Mouse (Mus musculus) T-helper 2 cell (primary cell): ENCODE measurements at regions not wholly inside any gene's neighbourhood (a gene's known extent, or its start where the extent isn't known, plus 50 kb on each side); places are given as distances from the start of the nearest gene placed in this dataset.

Experiments
- in situ Hi-C: fragments of 300-600 bp; cut with MboI, MseI; formaldehyde crosslinking; loops from one replicate; pipeline ENCODE4 v1.15.1; 2025; ENCODE audit warnings: high pct_unique_total_duplicates

DNA sequence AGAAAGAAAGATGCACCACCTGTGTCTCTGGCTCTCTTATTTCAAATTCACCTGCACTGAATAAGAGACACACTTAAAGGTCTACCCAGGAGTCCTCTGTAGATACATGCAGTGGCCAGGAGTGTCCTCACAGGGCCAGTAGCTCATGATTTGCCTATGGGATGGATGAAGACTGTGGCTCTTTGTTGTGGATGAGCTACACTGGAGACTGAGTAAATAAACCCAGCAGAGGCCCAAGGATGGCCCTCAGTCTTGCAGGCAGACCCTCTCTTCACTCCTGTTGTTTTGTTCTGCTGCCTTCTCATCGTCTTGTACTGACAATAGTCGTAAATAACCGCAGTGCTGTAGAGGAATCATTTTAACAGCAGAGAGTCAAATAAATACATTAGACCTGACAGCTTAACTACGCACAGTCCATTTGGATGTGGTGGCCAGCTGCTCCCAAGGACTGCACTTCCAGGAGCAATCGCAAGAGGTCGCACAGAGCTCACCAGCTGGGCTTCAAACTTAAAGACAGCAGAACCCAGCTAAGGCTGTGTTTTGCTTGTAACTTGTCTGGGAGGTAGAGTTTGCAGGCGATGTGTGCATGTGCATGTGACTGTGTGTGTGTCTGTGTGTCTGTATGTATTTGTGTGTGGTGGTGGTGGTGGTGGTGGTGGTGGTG, 328.6 kb upstream of the Camk1g start:
- in situ Hi-C loops, result no loop called here

DNA sequence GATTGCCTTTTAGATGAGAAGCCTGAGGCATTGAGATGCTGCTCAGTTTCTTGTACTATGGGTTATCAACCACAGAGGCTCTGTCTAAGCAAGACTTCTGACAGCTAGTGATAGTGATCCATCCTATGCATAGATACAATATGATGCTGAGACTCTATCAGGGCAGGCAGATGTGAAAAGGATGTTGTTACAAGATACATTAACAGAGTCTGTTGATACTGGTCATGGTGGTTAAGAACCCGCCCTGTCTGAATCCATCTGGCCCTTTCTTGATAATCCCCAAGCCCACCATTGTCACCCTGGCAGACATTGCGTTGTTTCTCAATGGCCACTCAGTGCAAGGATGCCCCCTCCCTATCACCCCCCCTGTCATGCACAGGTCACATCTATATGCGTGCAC, 327.8 kb upstream of the Camk1g start:
- in situ Hi-C loops, result no loop called here

DNA sequence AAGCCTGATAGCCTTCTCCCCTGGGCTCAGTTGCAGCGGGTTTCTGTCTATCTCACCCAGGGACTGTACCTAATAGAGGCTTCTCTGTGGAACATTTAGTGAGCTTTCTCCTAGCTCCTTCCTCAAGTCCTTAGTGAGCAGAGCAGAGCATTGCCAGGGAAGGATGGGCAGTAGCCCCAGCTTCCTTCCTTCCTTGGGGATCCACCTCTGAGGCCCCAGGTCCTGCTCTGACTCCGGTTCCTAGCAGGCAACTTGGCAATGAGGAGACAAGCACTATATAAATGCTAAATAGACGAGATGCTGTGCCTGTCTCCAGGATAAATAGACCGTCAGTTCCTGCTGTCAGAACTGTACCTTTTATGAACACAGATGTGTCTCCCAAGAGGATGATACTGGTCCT, 326.9 kb upstream of the Camk1g start:
- in situ Hi-C loops, result no loop called here

DNA sequence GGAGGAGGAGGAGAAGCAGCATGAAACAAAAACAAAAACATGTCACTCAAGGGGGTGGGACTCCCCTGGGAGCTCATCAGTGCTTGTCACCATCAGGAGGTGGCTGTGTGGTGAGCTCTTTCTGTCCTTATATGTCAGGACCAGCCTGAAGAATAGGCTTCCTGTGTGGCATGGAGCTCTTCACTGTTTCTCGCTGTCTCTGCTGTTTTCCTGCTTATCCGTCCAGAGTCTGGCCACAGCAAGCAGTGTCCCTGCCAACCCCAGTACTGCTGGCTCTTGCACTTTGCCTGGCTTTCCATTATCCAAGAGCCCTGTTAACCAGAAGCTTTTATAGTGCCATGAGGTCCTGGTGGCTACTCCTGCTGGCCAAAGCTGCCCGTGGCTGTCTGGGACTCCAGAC, 322.9 kb upstream of the Camk1g start:
- in situ Hi-C loops, result no loop called here

DNA sequence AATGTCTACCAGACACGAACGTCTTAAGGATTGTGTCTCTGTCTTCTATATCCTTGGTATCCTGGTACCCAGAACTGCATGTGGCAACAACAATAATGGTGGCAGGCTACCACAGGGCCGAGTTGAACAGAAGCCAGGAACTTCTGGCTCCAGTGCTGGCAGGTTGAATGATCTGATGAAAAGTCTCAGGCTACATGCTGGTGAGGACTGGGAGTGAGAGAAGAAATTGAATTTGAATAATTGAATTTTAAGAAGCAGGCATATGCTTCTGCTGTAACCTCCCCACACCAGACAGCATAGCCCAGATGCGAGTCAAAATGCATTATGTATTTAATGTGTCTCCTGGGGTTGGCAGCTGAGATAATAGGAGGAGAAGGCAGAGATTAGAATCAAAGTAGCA, 319.5 kb upstream of the Camk1g start:
- in situ Hi-C loops, result no loop called here

DNA sequence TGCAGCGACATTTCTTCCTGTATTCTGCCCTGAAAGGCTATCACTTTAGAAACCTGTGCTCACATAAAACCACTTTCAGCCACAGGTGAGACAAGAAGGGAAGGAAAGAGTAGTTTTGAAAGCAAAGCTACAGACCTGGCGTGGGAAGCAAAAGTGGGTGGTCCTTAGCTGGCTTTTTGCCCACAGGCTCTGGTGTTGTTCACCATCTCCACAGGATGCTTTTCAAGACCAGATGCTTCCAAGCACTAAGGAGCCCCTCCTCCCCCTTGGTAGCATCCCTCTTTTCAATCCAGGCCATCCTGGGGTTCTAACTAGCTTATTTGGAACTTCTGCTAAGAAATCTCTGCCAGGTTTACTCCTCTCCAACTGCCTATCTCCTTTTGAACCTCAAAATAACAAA, 312.8 kb upstream of the Camk1g start:
- in situ Hi-C loops, result no loop called here

DNA sequence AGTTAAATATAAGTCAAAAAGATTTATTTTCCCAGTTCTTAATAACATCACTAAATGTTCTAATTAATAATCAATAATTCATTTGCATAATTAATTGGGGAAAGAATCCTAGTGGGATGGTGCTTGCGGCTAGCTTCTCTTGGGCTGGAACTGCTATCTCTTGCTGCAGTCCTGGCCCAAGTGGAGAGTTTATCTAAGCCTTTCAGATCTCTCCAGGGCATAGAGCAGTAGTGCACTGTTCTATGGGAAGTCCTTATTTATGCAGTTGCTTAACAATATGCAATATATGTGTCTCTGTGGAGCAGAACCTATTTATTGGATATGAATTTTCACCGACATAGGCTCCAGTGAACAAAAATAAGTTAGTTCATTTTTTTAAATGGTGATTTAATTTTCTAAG, 308.4 kb upstream of the Camk1g start:
- in situ Hi-C loops, result no loop called here

DNA sequence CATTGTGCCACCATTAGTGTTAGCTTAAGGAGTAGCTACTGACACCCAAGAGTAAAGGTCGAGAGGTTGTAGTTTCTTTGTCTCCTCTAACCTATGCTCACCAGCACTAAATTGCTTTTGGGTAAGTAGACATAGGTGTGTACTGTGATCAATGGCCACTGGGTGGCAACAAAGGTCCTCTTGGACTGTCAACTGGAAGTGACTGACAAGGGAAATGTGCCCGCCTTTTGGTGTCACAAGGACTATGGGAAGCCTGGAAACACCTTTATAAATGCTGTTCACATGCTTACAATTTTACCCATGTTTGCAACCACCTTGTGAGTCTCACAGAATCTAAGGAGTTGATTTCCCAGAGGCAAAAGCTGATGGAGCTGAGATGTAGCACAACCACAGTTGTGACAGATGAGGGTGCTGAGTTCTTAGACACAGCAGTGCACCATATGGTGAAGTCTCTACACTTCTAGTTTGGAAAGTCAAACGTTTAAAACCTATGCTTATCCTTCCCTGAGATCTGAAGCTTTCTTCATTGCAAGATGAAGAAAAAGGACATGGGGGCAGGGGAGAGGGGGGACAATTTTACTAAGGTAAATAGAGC, 303.2 kb upstream of the Camk1g start:
- in situ Hi-C loops, result no loop called here

DNA sequence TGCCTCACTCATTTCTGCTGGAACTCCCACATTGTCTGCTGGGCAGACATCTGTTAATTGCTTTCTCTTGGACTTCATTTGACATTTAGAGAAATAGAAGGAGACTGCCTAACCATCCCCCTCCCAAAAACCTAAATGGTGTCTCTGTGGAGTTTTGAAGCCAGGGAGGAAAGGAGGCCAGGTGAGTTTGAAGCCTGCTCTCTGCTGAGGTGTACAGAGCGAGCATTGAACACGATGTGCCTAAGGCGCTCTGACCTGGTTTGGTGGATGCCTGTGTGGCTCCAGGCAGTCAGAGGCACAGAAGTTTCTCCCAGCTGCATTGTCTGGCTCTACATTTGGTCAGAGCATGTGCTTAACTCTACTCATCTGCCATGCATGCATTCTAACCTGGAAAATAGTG, 302.6 kb upstream of the Camk1g start:
- in situ Hi-C loops, result no loop called here

DNA sequence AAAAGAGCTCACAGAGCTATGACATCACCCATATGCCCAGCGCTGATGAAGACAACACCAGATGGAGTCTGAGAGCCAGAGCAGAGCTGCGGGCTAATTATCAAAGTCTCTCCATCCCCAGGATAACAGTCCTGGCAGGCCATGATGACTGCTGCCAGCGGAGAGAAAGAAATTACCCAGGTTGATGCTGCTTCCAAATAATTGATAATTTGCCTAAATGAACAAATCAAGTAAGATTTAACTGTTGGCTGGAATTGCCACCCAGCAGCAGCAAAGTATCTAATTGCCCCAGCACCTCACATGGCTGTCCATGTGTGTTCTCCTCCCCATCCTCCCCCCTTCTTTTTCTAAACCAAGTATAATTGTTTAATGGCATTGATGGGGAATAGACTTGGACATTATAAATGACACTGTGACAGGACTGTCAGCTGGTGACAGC, 301.7 kb upstream of the Camk1g start:
- in situ Hi-C loops, result no loop called here

DNA sequence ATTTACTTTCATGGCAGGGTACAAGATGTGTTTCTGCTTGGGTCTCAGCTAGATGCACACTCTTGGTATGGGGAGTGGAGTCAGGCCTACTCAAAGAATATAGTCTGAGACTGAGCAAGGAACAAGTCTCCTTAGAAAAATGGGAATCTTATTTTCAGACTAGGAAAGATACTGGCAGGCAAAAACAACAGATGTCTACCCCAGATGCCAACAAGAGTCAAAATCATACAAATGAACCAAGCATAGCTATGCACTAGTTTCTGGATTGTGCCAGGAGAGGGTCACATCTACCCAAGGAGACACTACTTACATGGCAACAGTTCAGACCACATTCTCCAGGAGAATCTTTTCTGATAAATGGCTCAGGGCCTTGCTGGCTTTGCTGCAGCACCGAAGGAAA, 300.9 kb upstream of the Camk1g start:
- in situ Hi-C loops, result no loop called here

DNA sequence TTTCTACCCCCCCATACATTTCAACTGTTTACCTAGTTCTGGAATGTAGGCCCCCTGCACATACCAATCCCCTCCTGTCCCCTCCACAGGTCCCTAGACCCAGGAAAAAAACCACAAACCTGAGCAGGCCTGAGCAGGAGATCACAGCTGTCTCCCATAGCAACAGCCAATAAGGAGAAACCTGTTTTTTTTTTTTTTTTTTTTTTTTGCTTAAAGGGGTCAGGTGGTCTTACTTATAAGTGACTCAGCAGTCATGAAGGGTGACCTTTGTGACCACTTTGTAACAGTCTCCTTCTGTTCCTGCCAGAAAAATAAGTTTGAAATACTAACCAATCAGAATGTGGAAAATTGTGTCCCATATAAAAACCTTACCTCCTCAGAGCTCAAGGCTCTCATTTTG, 299.9 kb upstream of the Camk1g start:
- in situ Hi-C loops, result no loop called here

DNA sequence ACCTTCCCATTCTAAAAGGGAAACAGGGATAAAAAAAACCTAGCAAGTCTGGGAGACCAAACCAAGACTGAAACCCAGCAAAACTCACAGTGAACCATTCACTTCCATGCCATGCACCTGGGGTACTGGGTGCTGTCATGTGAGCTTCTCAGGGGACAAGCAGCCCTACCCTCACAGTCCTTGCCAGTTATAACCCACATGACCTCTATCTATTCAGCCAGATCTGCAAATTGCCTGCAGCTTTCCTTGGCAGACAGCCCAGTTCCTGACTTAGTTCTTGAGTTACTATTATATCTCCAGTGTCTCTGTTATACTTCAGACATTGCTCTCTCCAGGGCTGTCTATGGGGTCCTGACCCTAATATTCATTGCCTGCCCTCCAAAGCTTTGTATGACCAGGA, 298.7 kb upstream of the Camk1g start:
- in situ Hi-C loops, result no loop called here

DNA sequence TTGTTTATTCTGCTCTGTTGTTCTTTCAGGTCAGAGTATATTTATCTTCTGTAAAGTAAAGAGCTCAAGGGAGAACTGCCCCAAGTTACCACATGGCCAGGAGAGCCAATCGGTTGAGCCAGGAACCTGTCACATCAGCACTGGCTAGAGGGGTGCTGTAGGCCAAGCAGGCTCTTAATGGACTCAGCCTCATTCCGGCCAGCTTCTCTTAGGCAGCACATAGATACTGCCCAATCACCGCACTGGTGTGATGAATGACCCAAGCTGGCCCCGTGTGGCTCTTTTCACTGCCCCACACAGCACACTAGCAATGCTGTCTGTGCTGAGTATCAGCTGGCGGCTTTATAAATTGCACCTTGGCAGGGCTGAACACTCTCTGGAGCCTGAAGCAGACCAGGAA, 295.8 kb upstream of the Camk1g start:
- in situ Hi-C loops, result no loop called here

DNA sequence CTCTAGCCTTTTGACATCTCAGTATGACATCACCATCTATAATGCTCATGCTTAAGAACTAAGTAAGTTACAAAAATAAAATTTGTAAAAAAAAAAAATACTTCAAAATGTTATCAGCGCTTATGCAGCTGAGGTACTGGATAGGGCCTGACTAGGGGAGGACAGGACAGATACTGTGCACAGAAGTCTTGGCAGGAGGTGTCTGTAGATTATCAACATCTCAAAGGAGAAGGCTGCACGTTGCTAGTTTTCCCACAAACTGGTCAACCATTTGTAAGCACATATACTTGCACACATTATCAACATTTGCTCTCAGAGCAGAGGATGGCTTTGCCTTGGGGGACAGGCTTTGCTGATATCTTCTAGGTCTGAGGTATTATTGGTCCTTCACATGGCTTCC, 294.5 kb upstream of the Camk1g start:
- in situ Hi-C loops, result no loop called here

DNA sequence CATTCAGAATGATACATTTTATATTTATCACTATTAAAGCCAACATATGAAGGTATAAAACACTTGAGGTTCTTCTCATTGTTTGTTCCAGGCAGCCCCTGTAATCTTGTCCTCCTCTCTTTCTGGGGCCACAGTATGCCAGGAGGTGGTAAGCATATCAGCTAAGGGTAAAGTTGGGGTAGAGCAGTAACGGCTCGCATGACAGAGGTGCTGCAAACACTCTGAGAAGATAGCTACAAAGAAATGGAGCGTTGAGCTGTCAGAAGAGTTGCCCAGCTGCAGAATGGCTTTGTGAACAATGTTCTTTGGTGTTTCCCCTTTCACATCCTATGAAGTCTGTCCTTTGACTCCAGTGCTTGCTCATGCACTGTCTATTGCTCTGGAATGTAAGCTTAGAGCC, 293.5 kb upstream of the Camk1g start:
- in situ Hi-C loops, result no loop called here

DNA sequence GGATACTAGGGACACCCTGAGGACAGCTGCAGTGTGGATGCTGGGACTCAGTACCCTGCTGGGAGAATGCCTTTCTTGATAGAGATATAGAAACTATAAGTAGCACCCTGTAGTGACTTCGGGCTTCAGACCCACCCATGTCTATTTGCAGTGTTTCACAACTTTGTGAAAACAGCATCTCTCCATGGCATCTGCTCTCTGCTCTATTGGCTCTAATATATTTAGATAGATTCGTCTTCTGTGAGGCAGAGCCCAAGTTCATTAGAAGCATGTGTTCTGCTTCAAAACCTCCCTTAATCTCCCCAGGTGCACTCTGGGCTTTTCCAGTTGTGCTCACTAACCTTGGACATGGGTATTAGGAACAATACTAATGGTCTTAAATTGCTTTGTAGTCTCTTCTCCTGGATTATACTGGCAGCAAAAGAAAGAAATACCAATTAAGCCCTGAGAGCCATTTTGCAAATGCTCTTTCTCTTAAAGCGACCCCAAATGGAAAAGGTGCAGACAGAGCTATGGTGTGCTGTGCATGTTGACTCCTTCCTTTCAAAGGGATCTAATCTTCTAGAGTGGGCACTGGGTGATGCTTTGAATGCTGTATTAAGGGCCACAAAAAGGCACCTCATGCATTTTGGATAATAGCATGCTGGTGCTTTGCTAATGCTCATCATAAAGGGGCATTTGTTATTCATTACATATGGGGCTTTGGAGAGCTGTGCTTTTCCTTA, 292.2 kb upstream of the Camk1g start:
- in situ Hi-C loops, result no loop called here

DNA sequence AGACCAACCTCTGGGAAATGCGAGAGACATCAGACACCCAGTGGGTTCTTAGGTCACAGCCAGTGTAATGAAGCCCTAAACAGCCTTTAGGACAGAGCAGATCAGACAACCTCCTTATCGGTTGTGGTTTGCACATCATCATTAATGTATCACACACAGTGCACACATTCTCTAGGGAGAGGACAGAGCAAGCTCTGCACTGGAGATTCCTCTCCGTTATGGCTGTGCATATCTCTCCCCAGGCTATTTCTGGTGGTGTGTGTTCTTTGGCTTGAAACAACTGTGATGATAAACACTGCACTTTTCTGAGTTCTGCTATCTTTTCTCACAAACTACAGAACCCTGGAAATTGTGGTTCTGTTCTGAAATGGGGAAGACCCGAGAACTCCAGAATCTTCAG, 291.3 kb upstream of the Camk1g start:
- in situ Hi-C loops, result no loop called here

DNA sequence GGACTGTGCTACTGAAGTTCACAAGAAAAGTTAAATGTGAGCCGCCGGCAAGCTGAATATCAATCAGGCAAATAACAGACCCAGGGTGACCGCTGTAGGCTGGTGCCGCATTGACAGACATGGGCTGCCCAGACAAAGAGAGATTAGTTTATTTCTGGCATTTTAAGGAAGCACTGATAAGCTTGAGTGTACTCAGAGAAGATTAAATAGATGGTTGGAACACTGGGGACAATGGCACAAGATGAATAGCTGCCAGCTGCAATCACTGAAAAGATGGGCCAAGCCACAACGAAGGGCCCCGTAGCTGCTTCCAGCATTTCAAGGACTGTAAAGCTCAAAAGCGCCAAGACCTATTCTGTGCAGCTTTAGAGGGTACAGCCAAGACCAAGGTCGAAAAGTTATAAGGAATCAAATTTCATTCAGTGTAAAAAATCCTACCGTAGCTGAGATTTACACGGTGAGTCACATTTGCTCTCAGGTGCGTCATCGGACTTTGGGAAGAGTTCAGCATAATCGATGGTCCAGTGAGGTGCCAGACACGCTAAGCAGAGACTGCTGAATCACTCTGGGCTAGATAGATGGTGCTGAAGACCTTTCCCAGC, 285.1 kb upstream of the Camk1g start:
- in situ Hi-C loops, result no loop called here

DNA sequence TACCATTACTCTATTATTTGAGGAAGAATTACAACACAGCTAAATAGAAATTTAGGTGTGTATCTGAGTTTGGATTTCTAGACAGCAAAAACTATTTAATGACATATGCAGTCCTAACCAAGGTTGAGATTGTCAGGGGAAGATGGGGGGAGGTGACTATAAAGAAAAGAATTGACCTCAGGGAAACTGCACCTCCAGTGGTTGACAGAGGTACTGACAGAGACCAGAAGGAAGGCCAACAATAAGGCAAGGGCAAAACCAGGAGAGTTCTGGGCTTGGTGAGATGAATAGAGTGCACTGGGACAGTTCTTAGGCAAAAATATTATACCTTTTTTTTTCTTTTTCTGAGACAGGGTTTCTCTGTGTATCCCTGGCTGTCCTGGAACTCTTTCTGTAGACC, 280.2 kb upstream of the Camk1g start:
- in situ Hi-C loops, result no loop called here

DNA sequence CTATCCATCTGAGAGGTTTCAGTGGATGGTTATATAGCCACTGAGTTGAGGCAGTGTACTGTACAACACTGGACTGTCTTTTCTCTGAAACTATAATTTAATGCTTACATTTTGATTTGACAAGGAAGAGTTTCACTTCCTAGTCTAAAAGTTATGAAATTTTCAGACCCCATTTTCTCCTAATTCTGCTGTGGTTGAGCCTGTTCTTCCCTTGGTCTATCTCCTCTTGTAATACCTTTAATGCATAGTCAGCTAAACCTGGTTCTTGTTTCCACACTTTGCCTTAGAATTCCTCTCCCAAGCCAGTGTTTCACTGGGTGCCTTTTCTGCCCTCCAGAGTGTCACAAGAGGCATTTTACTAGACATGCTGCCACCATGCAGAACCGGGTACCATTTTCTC, 279.3 kb upstream of the Camk1g start:
- in situ Hi-C loops, result no loop called here

DNA sequence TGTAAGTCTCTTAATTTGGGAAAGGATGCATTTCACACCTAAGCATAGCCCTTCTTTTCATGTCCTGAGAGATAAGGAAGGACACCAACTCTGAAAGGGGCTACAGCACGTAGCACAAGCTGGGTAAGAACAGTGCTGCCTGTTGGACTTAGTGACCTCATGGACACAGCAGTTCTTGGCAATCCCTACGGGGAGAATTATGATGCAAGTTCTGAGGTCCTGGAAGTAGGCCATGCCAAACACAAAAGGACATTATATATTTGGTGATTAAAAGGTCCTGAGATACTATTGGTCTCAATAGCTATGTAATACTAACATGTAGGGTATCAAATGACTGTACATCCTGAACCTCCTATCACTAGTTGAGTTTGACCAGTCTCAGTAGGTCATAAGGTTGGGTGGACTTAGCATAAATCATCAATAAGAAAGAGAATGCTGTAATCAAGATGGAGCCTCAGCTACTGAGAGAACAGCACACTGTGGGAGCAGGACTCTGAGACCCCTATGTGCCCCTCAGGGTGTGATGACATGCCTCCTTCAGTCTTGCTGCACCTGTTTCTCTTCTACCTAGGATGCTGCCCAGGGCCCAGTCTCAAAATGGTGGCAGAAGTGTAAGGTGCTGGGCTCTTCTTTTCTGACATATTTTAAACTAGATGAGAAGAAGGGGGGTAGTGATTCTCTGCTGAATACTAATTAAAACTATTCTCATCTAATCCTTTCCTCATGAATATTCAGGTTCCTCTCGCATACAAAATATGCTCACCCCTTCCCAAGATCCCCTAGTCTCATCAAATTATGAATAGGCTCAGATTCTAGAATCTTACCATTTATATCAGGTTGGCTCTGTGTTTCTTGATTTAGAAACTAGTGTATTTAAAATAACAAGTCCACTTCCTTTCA, 277.5 kb upstream of the Camk1g start:
- in situ Hi-C loops, result no loop called here
